Mouse (Mus musculus) embryonic facial prominence, embryonic 10.5 days (tissue): ENCODE data around the gene Rcan1. TPM values are rescaled to one million over a fixed set of nuclear protein-coding genes. Genes with fewer than 3 reads are reported as not detected.

ENCODE experiments used
- DNase-seq: peaks from one replicate; pipeline ENCODE4 v3.0.0-alpha.2; 2017; ENCODE audit warnings: low spot score
- H3K27ac ChIP-seq: fragments of 300-500 bp; sonication (generic); replicated peaks from 2 replicates; pipeline ENCODE4 v1.5.1; 2016; ENCODE audit warnings: mild to moderate bottlenecking
- H3K27me3 ChIP-seq: fragments of 300-500 bp; sonication (generic); replicated peaks from 2 replicates; pipeline ENCODE4 v1.6.1; 2016; ENCODE audit warnings: low read depth, mild to moderate bottlenecking; ENCODE audit not compliant: poor library complexity, severe bottlenecking
- H3K36me3 ChIP-seq: fragments of 300-500 bp; sonication (generic); replicated peaks from 2 replicates; pipeline ENCODE4 v1.6.1; 2016; ENCODE audit warnings: mild to moderate bottlenecking, moderate library complexity
- H3K4me1 ChIP-seq: fragments of 300-500 bp; sonication (generic); 2 replicates; pipeline ENCODE4 v1.6.1; 2016
- H3K4me3 ChIP-seq: fragments of 300-500 bp; sonication (generic); 2 replicates; pipeline ENCODE4 v1.5.1; 2016; ENCODE audit warnings: mild to moderate bottlenecking, moderate library complexity
- H3K9me3 ChIP-seq: fragments of 300-500 bp; sonication (generic); 2 replicates; pipeline ENCODE4 v1.6.1; 2016; ENCODE audit warnings: mild to moderate bottlenecking
- WGBS: fragments of 180-500 bp; shearing (Covaris S2); methylation state at CpG from one replicate; pipeline ENCODE4 v1.1.7; 2016; 5-methylcytosine and 5-hydroxymethylcytosine counted together
- polyA plus RNA-seq: library from polyadenylated mRNA; unstranded; fragments of >200 nt; fragmentation: Nextera tagmentation; extraction: Ambion mirVana; gene quantifications from 2 replicates; pipeline ENCODE4 v1.2.1, GENCODE M21; 2016

Rcan1 gene
- polyA plus RNA-seq, 1 experiment from 2014 or later: 32.8 TPM

DNA sequence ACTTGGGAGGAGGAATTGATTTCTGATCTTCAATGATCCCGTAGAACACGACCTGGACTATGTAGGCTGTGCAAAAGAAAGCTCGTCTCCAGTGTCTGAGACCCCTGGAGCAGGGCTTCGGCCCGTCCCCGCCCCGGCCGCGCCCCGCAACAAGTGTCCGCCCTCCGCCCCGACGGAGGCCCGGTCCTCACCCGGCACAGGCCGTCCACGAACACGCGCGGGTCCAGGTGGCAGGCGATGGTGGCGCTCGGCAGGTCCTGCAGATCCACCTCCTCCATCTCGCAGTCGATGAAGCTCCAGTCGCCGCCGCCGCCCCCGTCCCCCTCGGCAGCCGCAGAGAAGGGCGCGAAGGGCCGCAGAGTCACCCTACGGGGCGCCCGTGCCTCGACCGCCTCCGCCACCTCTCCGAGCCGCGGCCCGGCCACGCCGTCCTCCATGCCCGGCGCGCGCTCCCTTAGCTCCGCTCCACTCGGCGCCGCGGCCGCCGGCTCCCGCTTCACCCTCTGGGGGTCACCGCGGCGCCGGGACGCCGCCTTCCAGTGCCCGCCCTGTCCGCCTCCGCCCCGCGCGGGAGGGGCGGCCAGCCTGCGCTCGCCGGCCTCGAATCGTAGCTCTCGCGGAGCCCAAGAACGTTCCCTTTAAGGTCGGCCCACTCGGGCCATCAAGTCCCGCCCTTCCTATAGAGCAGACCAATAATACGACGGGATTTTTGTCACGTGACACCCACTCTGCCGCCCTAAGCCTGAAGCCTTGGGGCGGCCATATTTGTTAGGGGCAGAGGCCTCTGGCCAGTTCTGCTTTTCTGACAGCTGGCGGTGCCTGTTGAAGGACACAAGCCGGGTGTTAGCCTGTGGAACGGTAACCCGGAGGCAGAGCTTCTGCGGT is 4.8 kb downstream of the Rcan1 start:
- peak overlapping the region; percentile 89 for H3K27ac ChIP-seq
- H3K36me3 ChIP-seq: 0 out of 2 replicates have a peak, but pooled peaks cover 4% of the 10 kb centered on the region
- under 1% methylated on average over 94 of the region's 94 CpGs for WGBS
- DNase-seq: peak; percentile 95
- H3K27me3 ChIP-seq: 0 out of 2 replicates have a peak, but pooled peaks cover 4% of the 10 kb centered on the region
- H3K4me3 ChIP-seq: peak overlapping the region; percentile 88
- peaks cover 26% of the 10 kb centered on the region for H3K4me1 ChIP-seq
- H3K9me3 ChIP-seq: no peaks in the 10 kb centered on the region

GRCm38 (mm10) chr16:92465226-92465625 is 5.4 kb downstream of the Rcan1 start:
- Histone ChIP-seq H3K27ac (peak overlapping the region; percentile 89), H3K4me1 (peaks cover 26% of the 10 kb centered on the region), H3K27me3 (0 out of 2 replicates have a peak, but pooled peaks cover 4% of the 10 kb centered on the region), H3K4me3 (peak overlapping the region; percentile 88), H3K9me3 (no peaks in the 10 kb centered on the region), H3K36me3 (0 out of 2 replicates have a peak, but pooled peaks cover 4% of the 10 kb centered on the region)
- DNase-seq: no peak
- 20% methylated on average over 10 of the region's 10 CpGs for WGBS

GRCm38 (mm10) chr16:92464390-92464972 is 6.2 kb downstream of the Rcan1 start:
- 67% methylated on average over 14 of the region's 14 CpGs for WGBS
- H3K27ac ChIP-seq: no peak overlapping the region
- no peaks in the 10 kb centered on the region for H3K9me3 ChIP-seq
- H3K36me3 ChIP-seq: 0 out of 2 replicates have a peak, but pooled peaks cover 4% of the 10 kb centered on the region
- no peak for DNase-seq
- H3K27me3 ChIP-seq: 0 out of 2 replicates have a peak, but pooled peaks cover 4% of the 10 kb centered on the region
- H3K4me3 ChIP-seq: peak overlapping the region; percentile 88
- peaks cover 26% of the 10 kb centered on the region for H3K4me1 ChIP-seq

GRCm38 (mm10) chr16:92461412-92461811 is 9.3 kb downstream of the Rcan1 start:
- 77% methylated on average over 6 of the region's 6 CpGs for WGBS
- no peak overlapping the region for H3K4me3 ChIP-seq
- no peak overlapping the region for H3K27ac ChIP-seq

GRCm38 (mm10) chr16:92457594-92457993 is 13.1 kb downstream of the Rcan1 start:
- H3K27ac ChIP-seq: no peak overlapping the region
- peak; percentile 75 for DNase-seq

More at GRCm38 (mm10) chr16:92461412-92461811, 9.3 kb downstream of the Rcan1 start:
- DNase-seq: no peak
- Histone ChIP-seq H3K27me3 (no peaks in the 10 kb centered on the region), H3K36me3 (0 out of 2 replicates have a peak, but pooled peaks cover 4% of the 10 kb centered on the region), H3K4me1 (peaks cover 25% of the 10 kb centered on the region), H3K9me3 (no peaks in the 10 kb centered on the region)

DNA sequence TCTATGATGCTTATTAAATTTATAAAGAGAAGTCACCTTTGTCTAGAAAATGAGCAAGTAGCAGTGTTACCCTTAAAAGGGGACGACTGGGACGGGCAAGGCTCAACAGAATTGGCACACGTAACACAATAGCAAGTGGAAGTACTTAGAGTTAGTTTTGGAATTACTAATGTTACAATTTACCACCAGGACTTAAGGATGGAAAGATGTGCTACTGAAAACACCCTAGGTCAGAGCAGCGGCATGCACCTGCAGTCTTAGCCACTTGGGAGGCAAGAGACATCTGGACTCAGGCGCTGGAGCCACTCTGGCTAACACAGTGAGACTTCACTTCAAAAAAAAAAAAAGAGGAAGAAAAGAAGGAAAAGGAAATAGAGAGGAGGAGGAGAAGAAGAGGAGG is 14.7 kb downstream of the Rcan1 start:
- 91% methylated on average over 5 of the region's 5 CpGs for WGBS
- Histone ChIP-seq H3K9me3 (no peaks in the 10 kb centered on the region), H3K27ac (no peak overlapping the region), H3K4me1 (peaks cover 7% of the 10 kb centered on the region), H3K36me3 (peaks cover 19% of the 10 kb centered on the region), H3K27me3 (no peaks in the 10 kb centered on the region), H3K4me3 (no peak overlapping the region)
- no peak for DNase-seq

More at GRCm38 (mm10) chr16:92457594-92457993, 13.1 kb downstream of the Rcan1 start:
- Histone ChIP-seq H3K4me1 (peaks cover 13% of the 10 kb centered on the region), H3K4me3 (no peak overlapping the region), H3K27me3 (no peaks in the 10 kb centered on the region), H3K9me3 (no peaks in the 10 kb centered on the region), H3K36me3 (peaks cover 9% of the 10 kb centered on the region; the same call in 1 of the 2 replicates)
- 31% methylated on average over 7 of the region's 7 CpGs for WGBS

DNA sequence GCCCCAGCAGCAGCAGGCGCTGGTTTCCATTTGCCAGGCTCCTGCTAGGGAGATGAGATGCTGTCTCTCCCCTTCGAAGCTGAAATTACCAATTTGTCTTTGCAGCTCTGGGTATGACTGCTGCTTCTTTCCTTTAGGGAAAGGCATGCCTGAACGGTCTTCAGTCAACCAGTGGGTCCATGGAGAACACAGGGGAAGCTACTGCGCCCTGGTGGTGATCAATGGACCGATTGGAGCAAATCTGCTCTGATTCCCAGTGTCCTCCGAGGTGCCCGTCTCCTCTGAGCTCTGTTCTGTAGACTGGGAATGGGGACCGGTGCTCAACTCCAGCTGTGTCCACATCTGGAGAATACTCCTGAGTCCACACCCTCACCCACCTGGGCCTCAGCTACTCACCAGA is 15.2 kb downstream of the Rcan1 start:
- Histone ChIP-seq H3K4me3 (no peak overlapping the region), H3K9me3 (no peaks in the 10 kb centered on the region), H3K4me1 (peaks cover 7% of the 10 kb centered on the region; the same call in 1 of the 2 replicates), H3K27ac (no peak overlapping the region), H3K27me3 (no peaks in the 10 kb centered on the region), H3K36me3 (peaks cover 21% of the 10 kb centered on the region)
- WGBS: 66% methylated on average over 8 of the region's 8 CpGs
- DNase-seq: no peak

DNA sequence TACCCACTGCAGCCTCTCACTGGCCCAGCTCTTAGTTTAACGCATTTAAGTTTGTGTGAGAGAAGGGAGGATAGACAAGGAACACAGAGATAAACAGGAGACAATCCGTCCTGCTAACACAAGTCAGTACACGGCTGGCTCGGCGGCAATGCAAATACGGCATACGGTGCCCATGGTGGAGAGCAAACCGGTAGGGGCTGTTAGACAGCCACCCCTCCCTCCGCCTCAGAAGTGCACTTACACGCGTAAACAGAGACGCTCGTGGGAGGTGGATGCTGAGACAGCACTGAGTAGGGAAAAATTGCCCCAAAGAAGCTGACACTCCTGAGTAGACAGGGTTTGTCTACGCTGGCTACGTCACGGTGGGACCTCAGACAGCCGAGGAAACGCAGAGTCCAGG is 16.2 kb downstream of the Rcan1 start:
- Histone ChIP-seq H3K4me1 (peaks cover 7% of the 10 kb centered on the region; the same call in 1 of the 2 replicates), H3K36me3 (peaks cover 23% of the 10 kb centered on the region)
- WGBS: 92% methylated on average over 18 of the region's 18 CpGs

GRCm38 (mm10) chr16:92454002-92454401 is 16.7 kb downstream of the Rcan1 start:
- Histone ChIP-seq H3K36me3 (peaks cover 28% of the 10 kb centered on the region), H3K27ac (no peak overlapping the region), H3K9me3 (no peaks in the 10 kb centered on the region), H3K27me3 (no peaks in the 10 kb centered on the region), H3K4me3 (no peak overlapping the region), H3K4me1 (peaks cover 7% of the 10 kb centered on the region; the same call in 1 of the 2 replicates)
- DNase-seq: no peak
- 92% methylated on average over 7 of the region's 7 CpGs for WGBS

More for the DNA sequence above, 16.2 kb downstream of the Rcan1 start:
- no peak for DNase-seq
- Histone ChIP-seq H3K9me3 (no peaks in the 10 kb centered on the region), H3K27ac (no peak overlapping the region), H3K27me3 (no peaks in the 10 kb centered on the region), H3K4me3 (no peak overlapping the region)

GRCm38 (mm10) chr16:92452609-92453008 is 18.1 kb downstream of the Rcan1 start:
- Histone ChIP-seq H3K36me3 (peaks cover 31% of the 10 kb centered on the region), H3K4me3 (no peak overlapping the region), H3K9me3 (no peaks in the 10 kb centered on the region), H3K4me1 (peaks cover 7% of the 10 kb centered on the region; the same call in 1 of the 2 replicates), H3K27ac (no peak overlapping the region), H3K27me3 (no peaks in the 10 kb centered on the region)
- DNase-seq: peak; percentile 21
- 56% methylated on average over 8 of the region's 8 CpGs for WGBS

DNA sequence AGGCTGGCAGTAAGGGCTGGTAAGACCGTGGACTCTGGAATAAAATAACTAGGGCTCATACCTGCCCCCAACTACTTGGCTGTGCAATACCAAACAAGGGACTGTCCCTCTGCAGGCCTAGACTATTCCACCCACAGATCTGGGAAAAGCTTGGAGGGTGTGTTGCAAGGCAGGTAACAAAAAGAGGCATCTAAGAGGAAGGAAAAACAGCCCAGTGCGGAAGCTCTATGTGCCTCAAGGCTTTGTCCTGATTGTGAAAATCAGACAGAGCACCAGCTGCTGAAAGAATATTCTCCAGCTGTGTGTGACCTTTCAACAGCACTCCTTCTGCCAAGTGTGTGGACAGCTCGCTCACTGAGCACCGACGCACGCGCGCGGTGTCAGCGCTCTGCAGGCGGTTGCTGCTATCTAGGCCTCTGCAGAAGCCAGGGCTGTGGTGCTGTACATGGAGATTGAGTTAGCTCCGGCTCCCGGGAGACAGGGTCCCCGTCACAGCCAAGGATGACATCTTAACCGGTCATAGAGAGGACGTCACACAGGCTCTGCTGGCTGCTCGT is 19.1 kb downstream of the Rcan1 start:
- WGBS: 92% methylated on average over 17 of the region's 17 CpGs
- H3K9me3 ChIP-seq: no peaks in the 10 kb centered on the region
- no peaks in the 10 kb centered on the region for H3K27me3 ChIP-seq
- DNase-seq: no peak
- no peak overlapping the region for H3K4me3 ChIP-seq
- peaks cover 31% of the 10 kb centered on the region for H3K36me3 ChIP-seq
- no peak overlapping the region for H3K27ac ChIP-seq
- H3K4me1 ChIP-seq: peaks cover 7% of the 10 kb centered on the region; the same call in 1 of the 2 replicates

- no peak for DNase-seq
- Histone ChIP-seq H3K36me3 (peaks cover 29% of the 10 kb centered on the region), H3K27me3 (no peaks in the 10 kb centered on the region), H3K4me3 (no peak overlapping the region), H3K27ac (no peak overlapping the region), H3K4me1 (peaks cover 7% of the 10 kb centered on the region; the same call in 1 of the 2 replicates), H3K9me3 (no peaks in the 10 kb centered on the region)
- 85% methylated on average over 8 of the region's 8 CpGs for WGBS
Measured at GRCm38 (mm10) chr16:92450331-92450730, 20.3 kb downstream of the Rcan1 start.
